Mouse (Mus musculus) urinary bladder, postnatal 10 days (tissue): ENCODE data around the gene Lsm10.

Experiments used
- DNase-seq: peaks from one replicate; pipeline ENCODE4 v3.0.0; 2022; ENCODE audit warnings: low spot score

Gene Lsm10

GRCm38 (mm10) chr4:126096464-126097111 lies at the start of gene Lsm10:
Gene Lsm10 (plus strand): TSS chr4:126096623.
- peak; percentile 81 for DNase-seq

GRCm38 (mm10) chr4:126046851-126047585 lies 49.4 kb upstream of the Lsm10 start, which contains the start of gene Mrps15:
Gene Mrps15 (plus strand): TSS chr4:126046925.
- DNase-seq, result peak; percentile 51

- no peak for DNase-seq
Observed at GRCm38 (mm10) chr4:126051617-126052016, 44.8 kb upstream of the Lsm10 start.

GRCm38 (mm10) chr4:126057207-126058133 lies 39.0 kb upstream of the Lsm10 start:
- DNase-seq, result no peak

- DNase-seq, result peak; percentile 45
Observed at GRCm38 (mm10) chr4:126058134-126058996, 38.1 kb upstream of the Lsm10 start, which contains the start of gene Oscp1. Gene Oscp1 (plus strand): TSS chr4:126058565.

GRCm38 (mm10) chr4:126058997-126059362 lies 37.4 kb upstream of the Lsm10 start:
- no peak for DNase-seq

- DNase-seq, result no peak
Observed at GRCm38 (mm10) chr4:126062856-126063255, 33.6 kb upstream of the Lsm10 start.

GRCm38 (mm10) chr4:126065241-126065640 lies 31.2 kb upstream of the Lsm10 start:
- no peak for DNase-seq

GRCm38 (mm10) chr4:126067401-126068077 lies 28.9 kb upstream of the Lsm10 start:
- no peak for DNase-seq

GRCm38 (mm10) chr4:126068842-126069241 lies 27.6 kb upstream of the Lsm10 start:
- no peak for DNase-seq

- DNase-seq, result no peak
Observed at GRCm38 (mm10) chr4:126077833-126078232, 18.6 kb upstream of the Lsm10 start.

- DNase-seq, result no peak
Observed at GRCm38 (mm10) chr4:126079266-126079665, 17.2 kb upstream of the Lsm10 start.

GRCm38 (mm10) chr4:126081601-126082000 lies 14.8 kb upstream of the Lsm10 start:
- DNase-seq, result no peak

GRCm38 (mm10) chr4:126083021-126083420 lies 13.4 kb upstream of the Lsm10 start:
- no peak for DNase-seq

- DNase-seq, result no peak
Observed at GRCm38 (mm10) chr4:126084382-126084781, 12.0 kb upstream of the Lsm10 start.

- DNase-seq, result peak; percentile 50
Observed at GRCm38 (mm10) chr4:126085996-126086576, 10.3 kb upstream of the Lsm10 start.

- no peak for DNase-seq
Observed at GRCm38 (mm10) chr4:126090101-126090847, 6.1 kb upstream of the Lsm10 start.

- DNase-seq, result no peak
Observed at GRCm38 (mm10) chr4:126090848-126091124, 5.6 kb upstream of the Lsm10 start.

- no peak for DNase-seq
Observed at GRCm38 (mm10) chr4:126091873-126092272, 4.5 kb upstream of the Lsm10 start.
